In the genomic region with DNA sequence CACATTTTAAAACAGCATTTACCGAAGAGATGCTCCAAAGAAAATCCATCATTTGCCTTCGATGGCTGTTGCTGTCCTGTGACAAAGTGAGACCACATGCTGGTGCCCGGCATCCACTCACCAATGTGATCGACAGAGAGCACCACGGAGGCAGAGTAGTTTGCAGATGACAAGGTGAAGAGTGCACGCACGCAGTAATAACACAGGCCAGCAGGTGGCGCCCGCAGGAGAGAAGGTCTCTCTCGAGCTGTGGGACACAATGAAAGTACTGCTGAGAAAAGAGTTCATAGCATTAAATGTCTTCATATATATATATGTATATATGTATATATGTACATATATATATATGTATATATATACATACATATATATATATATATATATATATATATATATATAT, we compare ENCODE assay signal across 8 mouse cellular contexts.
A peak's percentile ranks its signal among the peaks of the same experiment; 100 is the strongest.
DNase-seq lines count a peak whose midpoint lies in the region; ATAC-seq and TF ChIP-seq lines count a peak whose summit lies in the region.

No protein-coding gene starts in this region.

- H3K9me3 ChIP-seq in midbrain, embryonic 11.5 days (ENCODE audit: control insufficient read depth, low read length) = no peaks in the 10 kb centered on the region
- no peaks in the 10 kb centered on the region for H3K9me3 ChIP-seq in midbrain, embryonic 16.5 days (replicated peaks; ENCODE audit: control insufficient read depth, low read length, poor library complexity, severe bottlenecking)
- H3K9me3 ChIP-seq in forebrain, embryonic 14.5 days (replicated peaks; ENCODE audit: control insufficient read depth, low read length) = no peaks in the 10 kb centered on the region

- H3K9ac ChIP-seq in midbrain, embryonic 11.5 days (ENCODE audit: low read length) = no peak overlapping the region
- H3K9ac ChIP-seq in midbrain, embryonic 16.5 days (ENCODE audit: low read depth, low read length) = no peak overlapping the region
- H3K9ac ChIP-seq in forebrain, embryonic 14.5 days (ENCODE audit: low read length) = no peak overlapping the region

- H3K4me2 ChIP-seq in midbrain, embryonic 11.5 days = no peak overlapping the region
- H3K4me2 ChIP-seq in midbrain, embryonic 16.5 days (ENCODE audit: low read length) = no peak overlapping the region
- no peak overlapping the region for H3K4me2 ChIP-seq in forebrain, embryonic 14.5 days (ENCODE audit: low read length)

- DNase-seq in midbrain, embryonic 11.5 days (ENCODE audit: low spot score, missing footprints) = peak; percentile 99
- peak; percentile 8 for DNase-seq in c-Kit-negative CD71-positive TER-119-positive erythroid progenitor cells, embryonic 14.5 days (ENCODE audit: low read depth, low spot score)
- peak; percentile 78 for DNase-seq in forebrain, embryonic 14.5 days (ENCODE audit: low spot score)
- peak; percentile 88 for DNase-seq in kidney, postnatal 10 days
- peak; percentile 78 for DNase-seq in lung, adult 2 months
- peak; percentile 70 for DNase-seq in right cerebral cortex, adult 18-20 months
- peak; percentile 51 for DNase-seq in urinary bladder, adult 2 months (ENCODE audit: low spot score)

- no peak for TF ChIP-seq POLR2A in lung, adult 2 months (IDR thresholded peaks at IDR 0.05; ENCODE audit: borderline replicate concordance, extremely low read depth, low read depth, low read length)

- H3K4me1 ChIP-seq in midbrain, embryonic 11.5 days (ENCODE audit: control insufficient read depth, insufficient read depth, low read length) = peaks cover 8% of the 10 kb centered on the region
- peaks cover 12% of the 10 kb centered on the region for H3K4me1 ChIP-seq in midbrain, embryonic 16.5 days (ENCODE audit: control insufficient read depth, insufficient read depth, low read length)
- H3K4me1 ChIP-seq in forebrain, embryonic 14.5 days (ENCODE audit: control insufficient read depth, insufficient read depth, low read length) = peaks cover 8% of the 10 kb centered on the region; the same call in 1 of the 2 replicates
- no peaks in the 10 kb centered on the region for H3K4me1 ChIP-seq in lung, adult 2 months (ENCODE audit: control insufficient read depth, insufficient read depth, low read length)

- H3K36me3 ChIP-seq in midbrain, embryonic 11.5 days (ENCODE audit: control insufficient read depth, insufficient read depth, low read length) = no peaks in the 10 kb centered on the region
- no peaks in the 10 kb centered on the region for H3K36me3 ChIP-seq in midbrain, embryonic 16.5 days (ENCODE audit: control insufficient read depth, insufficient read depth, low read length)
- no peaks in the 10 kb centered on the region for H3K36me3 ChIP-seq in forebrain, embryonic 14.5 days (ENCODE audit: control insufficient read depth, insufficient read depth, low read length)

- no peak overlapping the region for H3K4me3 ChIP-seq in midbrain, embryonic 11.5 days (ENCODE audit: low read depth, low read length)
- H3K4me3 ChIP-seq in midbrain, embryonic 16.5 days (ENCODE audit: low read depth, low read length) = no peak overlapping the region
- no peak overlapping the region for H3K4me3 ChIP-seq in forebrain, embryonic 14.5 days (ENCODE audit: low read depth, low read length)
- no peak overlapping the region for H3K4me3 ChIP-seq in lung, adult 2 months (replicated peaks; ENCODE audit: extremely low read depth, low read depth, low read length)

- 16% methylated on average over 10 of the region's 10 CpGs for WGBS in midbrain, embryonic 11.5 days
- WGBS in midbrain, embryonic 16.5 days = 14% methylated on average over 10 of the region's 10 CpGs
- WGBS in forebrain, embryonic 14.5 days = 18% methylated on average over 10 of the region's 10 CpGs
- 11% methylated on average over 10 of the region's 10 CpGs for whole genome bisulfite sequencing in lung, adult 2 months

- peak; percentile 58 for ATAC-seq in midbrain, embryonic 11.5 days (ENCODE audit: low FRiP score)
- ATAC-seq in midbrain, embryonic 16.5 days = no peak
- peak; percentile 50; the same call in 1 of the 2 replicates for ATAC-seq in forebrain, embryonic 14.5 days

- peak; percentile 87 for TF ChIP-seq CTCF in lung, adult 2 months (IDR thresholded peaks at IDR 0.05; ENCODE audit: insufficient read depth, low read length)

- H3K27ac ChIP-seq in midbrain, embryonic 11.5 days (ENCODE audit: low read depth, low read length) = no peak overlapping the region
- no peak overlapping the region for H3K27ac ChIP-seq in midbrain, embryonic 16.5 days (ENCODE audit: low read length)
- H3K27ac ChIP-seq in forebrain, embryonic 14.5 days (ENCODE audit: low read depth, low read length) = no peak overlapping the region

- H3K27me3 ChIP-seq in midbrain, embryonic 11.5 days (ENCODE audit: control insufficient read depth, insufficient read depth, low read length) = no peaks in the 10 kb centered on the region
- H3K27me3 ChIP-seq in midbrain, embryonic 16.5 days (ENCODE audit: control insufficient read depth, insufficient read depth, low read depth, low read length) = no peaks in the 10 kb centered on the region; the same call in 1 of the 2 replicates
- H3K27me3 ChIP-seq in forebrain, embryonic 14.5 days (replicated peaks; ENCODE audit: control insufficient read depth, insufficient read depth, low read length) = no peaks in the 10 kb centered on the region

Comparison
In these comparisons a context has a peak if more than half of its experiments do, and no peak if none do; other contexts are left out.
1. DNase-seq: peak in every context shown above with its lines; median percentile 99 in midbrain, embryonic 11.5 days; 88 in kidney, postnatal 10 days; 78 in forebrain, embryonic 14.5 days; 78 in lung, adult 2 months; 70 in right cerebral cortex, adult 18-20 months; 51 in urinary bladder, adult 2 months; 8 in c-Kit-negative CD71-positive TER-119-positive erythroid progenitor cells, embryonic 14.5 days.